Mouse (Mus musculus): Measurements from ENCODE around the gene Metrnl.
"Not testable (repeated sequence)": the region's sequence is repeated elsewhere in the genome, so short reads cannot be mapped to it uniquely, and the experiment has no call there.

The Metrnl gene

DNA sequence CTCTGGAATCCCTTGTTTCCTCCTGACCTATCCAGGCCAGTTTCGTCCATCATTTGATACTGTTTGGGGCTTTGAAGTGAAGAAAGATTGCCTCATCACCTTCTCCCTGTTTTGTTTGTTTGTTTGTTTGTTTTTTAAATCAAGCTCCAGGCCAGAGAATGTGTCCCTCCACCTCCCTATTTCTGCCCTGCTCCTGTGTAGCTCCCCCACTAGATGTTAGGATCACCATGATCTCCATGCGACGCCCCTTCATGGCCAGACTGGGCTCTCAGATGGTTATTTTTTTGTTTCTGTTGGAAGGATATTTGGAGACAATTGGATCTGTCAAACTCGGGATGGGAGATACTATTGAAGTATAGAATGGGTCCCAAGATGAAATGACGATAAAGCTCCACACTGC, at the start of gene Metrnl:
Gene Metrnl (plus strand): TSS at position 301 of the 400 bp plus-strand sequence.
- no peak for DNase-seq

GRCm38 (mm10) chr11:121651556-121651955, 49.8 kb upstream of the Metrnl start:
- no peak for DNase-seq

DNA sequence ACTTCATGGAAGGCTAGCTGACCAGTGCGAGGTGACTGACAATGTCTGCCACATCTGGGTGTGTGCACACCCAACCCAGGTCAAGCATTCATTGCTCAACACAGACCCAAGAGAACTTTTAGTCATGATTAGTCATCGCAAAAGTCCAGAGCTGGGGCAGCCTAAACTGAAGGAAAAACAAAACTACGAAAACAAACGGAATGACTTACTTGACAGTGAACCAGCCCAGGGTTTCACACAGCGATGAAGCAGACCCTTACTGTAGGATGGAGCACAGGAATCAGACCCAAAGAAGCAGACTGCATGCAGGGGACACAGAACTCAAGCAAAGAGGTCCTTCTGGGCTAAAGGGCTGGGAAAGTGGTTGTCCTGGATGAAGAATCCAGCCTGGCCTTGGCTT, 49.4 kb upstream of the Metrnl start:
- DNase-seq: no peak

- peak; percentile 81 for DNase-seq
Measured at GRCm38 (mm10) chr11:121652547-121653305, 48.6 kb upstream of the Metrnl start.

DNA sequence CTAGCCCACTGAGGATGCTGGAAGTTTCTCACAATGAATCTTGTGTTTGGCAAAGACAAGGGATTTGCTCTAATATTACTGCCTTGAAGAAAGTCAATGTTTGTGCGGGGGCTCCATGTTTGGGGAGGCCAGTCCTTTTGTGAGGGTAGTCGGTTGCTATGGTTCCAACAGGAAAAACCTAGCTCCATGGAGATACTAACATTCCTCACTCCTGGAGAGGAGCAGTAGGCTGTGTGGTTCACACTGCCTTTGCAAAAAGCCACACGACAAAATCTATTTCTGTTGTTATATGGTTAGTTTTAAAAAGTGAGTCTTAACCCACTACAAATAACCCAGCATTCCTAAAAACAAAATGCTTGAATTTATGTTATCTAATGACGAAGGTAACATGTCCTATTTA, 47.7 kb upstream of the Metrnl start:
- no peak for DNase-seq

DNA sequence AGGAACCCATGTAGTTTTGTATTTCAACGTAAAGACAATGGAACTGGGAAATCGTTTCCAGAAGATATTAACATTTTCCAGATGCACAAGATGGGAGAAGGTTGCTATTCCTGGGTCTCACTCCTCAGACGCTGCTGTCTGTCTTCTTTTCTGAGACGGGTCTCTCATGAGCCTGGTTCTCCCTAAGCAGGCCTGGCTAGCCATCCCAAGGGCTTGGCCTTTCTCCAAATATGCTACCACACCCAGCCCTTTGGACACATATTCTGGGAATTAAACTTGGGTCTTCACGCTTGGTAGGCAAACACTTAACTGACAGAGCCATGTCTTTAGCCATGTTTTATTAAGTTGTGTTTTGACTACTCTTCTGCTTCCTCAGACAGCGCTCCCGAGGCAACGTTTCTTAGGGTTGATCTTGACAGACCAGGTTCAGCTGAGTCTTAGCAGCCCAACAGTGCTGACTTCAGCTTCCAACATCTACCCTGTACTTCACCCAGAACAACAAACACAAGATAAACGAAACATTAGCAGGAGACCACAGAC, 46.9 kb upstream of the Metrnl start:
- no peak for DNase-seq

GRCm38 (mm10) chr11:121655166-121655806, 46.1 kb upstream of the Metrnl start:
- peak; percentile 27 for DNase-seq

GRCm38 (mm10) chr11:121655807-121656511, 45.4 kb upstream of the Metrnl start:
- DNase-seq: no peak

GRCm38 (mm10) chr11:121658151-121658550, 43.2 kb upstream of the Metrnl start:
- no peak for DNase-seq

- DNase-seq: not testable (repeated sequence)
Measured at GRCm38 (mm10) chr11:121660604-121661003, 40.7 kb upstream of the Metrnl start.

DNA sequence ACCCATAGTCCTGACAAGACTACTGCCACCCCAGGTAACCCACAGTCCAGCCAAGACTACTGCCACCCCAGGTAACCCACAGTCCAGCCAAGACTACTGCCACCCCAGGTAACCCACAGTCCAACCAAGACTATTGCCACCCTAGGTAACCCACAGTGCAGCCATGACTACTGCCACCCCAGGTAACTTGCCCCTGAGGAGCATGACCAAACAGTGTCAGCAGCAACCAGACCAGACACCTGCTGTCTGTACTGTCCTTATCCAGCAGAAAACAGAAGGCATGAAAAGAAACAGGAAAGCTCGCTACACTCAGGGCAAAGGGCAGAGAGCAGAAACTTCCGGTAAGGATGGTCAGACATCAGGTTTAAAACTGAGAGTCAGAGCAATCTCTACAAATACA, 40.2 kb upstream of the Metrnl start:
- DNase-seq: no peak

DNA sequence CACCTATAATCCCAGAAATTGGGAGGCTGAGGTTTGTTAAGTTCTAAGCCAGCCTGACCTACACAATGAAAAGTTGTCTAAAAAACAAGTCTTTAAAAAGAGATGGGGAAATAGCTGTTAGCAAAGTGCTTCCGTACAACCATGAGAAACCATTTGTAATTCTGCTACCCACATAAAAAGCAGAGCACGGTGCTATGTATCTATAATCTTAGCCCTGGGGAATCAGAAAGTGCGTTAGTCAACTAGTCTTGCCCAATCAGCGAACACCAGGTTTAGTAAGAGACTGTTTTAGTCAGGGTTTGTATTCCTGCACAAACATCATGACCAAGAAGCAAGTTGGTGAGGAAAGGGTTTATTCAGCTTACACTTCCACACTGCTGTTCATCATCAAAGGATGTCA, 33.8 kb upstream of the Metrnl start:
- no peak for DNase-seq

GRCm38 (mm10) chr11:121668776-121669175, 32.6 kb upstream of the Metrnl start:
- no peak for DNase-seq

- DNase-seq: no peak
Measured at GRCm38 (mm10) chr11:121670926-121671325, 30.4 kb upstream of the Metrnl start.

DNA sequence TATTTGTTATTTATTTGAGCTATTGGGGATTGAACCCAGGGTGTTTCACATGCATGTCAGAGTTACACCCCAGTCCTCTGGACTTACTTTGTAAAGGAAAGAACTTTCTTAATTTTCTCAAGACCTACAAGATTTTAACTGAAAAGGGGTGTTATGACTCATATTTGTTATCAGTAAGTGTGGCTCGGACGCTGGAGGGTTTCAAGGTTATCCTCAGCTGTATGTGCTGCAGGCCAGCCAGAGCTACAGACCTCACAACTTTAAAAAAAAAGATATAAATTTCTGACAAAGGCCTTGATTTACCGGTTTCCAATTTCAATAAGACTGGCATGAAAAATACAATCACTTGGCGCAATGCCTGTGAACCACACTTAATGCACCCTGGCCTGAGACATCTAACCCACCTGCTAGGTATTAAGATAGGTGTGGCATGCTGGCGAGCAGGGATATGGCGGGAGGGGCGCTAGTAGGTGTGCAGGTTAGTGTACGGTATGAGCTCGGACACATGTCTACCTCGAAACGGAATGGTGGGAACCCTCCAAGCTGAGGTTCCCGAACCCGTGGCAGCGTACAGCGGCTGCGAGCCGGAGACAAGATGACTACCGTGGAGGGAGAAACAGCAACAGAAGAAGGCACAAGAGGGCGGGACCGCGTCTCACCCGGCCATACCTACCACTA, 28.9 kb upstream of the Metrnl start:
- DNase-seq: no peak

DNA sequence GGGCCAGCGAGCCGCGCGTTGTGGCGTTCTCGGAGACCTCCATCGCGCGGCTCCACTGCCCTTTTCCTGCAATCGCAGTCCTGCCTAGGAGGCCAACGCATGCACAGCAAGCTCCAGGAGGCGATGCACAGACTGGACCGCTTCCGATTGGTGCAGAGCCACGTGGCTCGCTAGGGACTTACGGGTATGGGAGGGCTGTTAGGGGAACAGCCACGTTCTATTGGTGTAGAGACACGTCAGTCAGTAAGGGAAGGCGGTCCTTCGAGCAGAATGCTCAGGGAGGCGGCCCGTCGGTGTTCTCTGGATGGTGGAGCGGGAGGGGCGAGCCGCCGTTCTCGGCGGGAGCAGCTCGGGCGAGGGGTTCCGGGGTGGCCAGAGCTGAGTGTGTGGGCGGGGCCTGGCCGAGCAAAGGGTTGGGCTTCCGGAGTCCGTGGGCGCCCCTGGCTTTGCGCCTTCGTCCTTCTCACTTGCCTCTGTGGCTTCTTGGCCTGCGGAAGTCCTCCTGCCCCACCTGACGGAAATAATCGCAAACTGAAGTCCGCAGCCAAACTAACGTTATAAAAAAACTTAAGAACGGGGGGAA, 28.3 kb upstream of the Metrnl start, which contains the start of gene B3gntl1:
Gene B3gntl1 (minus strand): TSS at position 164 of the 583 bp plus-strand sequence.
- peak; percentile 98 for DNase-seq

GRCm38 (mm10) chr11:121673629-121674028, 27.7 kb upstream of the Metrnl start:
- DNase-seq: no peak

DNA sequence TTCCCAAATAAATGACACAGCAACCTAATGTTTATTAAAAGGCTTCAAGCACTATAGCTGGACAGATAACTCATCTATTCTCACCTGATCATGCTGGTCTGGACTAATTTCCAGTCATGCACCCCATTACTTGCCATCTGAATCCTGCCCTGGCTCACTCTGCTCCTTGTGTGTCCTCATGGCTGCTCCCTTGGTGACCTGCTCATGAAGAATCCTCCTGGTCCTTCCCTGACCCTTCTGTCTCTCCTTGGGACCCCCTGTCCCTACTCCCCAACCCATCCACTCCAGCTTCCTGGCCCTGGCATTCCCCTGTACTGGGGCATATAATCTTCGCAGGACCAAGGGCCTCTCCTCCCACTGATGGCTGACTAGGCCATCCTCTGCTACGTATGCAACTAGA, 24.5 kb upstream of the Metrnl start:
- no peak for DNase-seq

- DNase-seq: no peak
Measured at GRCm38 (mm10) chr11:121679581-121679980, 21.8 kb upstream of the Metrnl start.

DNA sequence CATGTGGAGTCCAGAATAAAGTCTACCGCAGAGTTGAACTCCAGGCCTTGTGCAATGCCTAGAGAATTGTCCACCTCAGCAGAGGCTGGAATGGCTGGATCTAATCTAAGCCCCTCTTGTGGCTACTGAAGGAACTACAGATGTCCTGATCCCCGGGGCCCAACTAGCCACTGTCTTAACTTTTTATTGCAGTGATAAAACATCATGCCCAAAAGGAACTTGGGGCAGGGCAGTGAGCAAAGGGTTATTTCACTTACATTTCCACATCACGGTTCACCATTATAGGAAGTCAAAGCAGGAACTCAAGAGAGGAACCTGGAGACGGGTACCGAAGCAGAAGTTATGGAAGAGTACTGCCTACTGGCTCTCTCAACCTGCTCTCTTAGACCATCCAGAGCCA, 20.6 kb upstream of the Metrnl start:
- peak; percentile 25 for DNase-seq

DNA sequence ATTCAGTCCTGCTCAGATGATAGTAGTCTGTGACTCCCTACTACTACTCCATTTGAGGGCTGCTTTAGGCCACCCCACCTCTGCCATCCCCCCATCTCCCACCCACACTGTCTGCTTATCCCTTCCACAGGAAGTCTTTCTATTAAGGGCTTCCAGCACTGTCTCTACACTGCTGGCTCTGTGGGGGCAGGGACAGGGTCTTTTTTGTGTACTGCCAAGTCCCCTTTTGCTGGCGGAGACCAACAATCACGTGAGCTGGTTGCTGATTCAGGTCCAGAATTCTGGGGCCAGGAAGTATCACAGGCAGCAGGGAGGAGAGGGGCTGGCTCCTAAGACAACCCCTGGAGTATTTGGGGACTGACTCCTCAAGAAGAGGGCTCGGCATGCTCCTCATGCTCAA, 18.1 kb upstream of the Metrnl start:
- no peak for DNase-seq

GRCm38 (mm10) chr11:121685491-121686001, 15.8 kb upstream of the Metrnl start:
- DNase-seq: no peak

Data from thymus, postnatal 14 days (tissue).